Mouse (Mus musculus): Measurements from ENCODE around the gene Slc15a5. TPM values are rescaled to one million over a fixed set of nuclear protein-coding genes. Genes with fewer than 3 reads are reported as not detected.
A peak's percentile ranks its signal among the peaks of the same experiment; 100 is the strongest.

Slc15a5 gene
- polyA plus RNA-seq, 1 experiment from 2014 or later = not detected

DNA sequence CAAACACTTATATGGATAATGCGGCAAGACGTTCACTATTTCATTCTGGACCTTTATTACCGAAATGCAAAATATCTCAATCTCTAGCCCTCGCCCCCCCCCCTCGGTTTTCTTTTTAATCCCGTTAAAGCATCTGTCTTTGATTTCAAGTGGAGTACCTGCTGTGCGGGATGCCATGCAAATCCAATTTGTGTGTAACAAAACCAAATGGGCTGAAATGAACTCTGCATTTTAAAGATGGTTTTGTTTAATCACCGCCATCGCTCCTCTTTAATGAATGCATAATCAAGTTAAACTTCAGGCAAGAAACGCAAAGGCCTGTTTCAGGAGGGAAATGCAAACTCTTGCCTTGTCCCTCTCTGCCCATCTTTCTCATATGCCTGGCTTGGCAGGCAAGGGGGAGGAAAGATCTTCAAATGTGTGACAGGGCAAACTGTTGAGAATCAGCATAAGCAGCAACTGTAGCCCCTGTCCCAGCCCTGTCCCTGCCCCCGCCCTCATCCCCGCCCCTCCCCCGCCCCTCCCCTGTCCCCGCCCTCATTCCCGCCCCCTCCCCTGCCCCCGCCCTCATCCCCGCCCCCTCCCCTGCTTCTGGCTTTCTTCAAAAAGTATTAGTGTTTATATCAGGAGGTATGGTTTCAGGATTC is 122.8 kb downstream of the Slc15a5 start:
- no peak overlapping the region for H3K4me2 ChIP-seq (ENCODE audit: low read depth, low read length)
- WGBS = 53% methylated on average over 15 of the region's 17 CpGs
- H3K4me3 ChIP-seq (ENCODE audit: low read length) = no peak overlapping the region
- H3K27me3 ChIP-seq (replicated peaks; ENCODE audit: control insufficient read depth, insufficient read depth, low read length) = no peaks in the 10 kb centered on the region
- no peak for ATAC-seq
- H3K9me3 ChIP-seq (ENCODE audit: control insufficient read depth, low read length) = no peaks in the 10 kb centered on the region
- H3K9ac ChIP-seq (ENCODE audit: low read depth, low read length) = no peak overlapping the region
- no peaks in the 10 kb centered on the region for H3K4me1 ChIP-seq (ENCODE audit: control insufficient read depth, insufficient read depth, low read length)
- no peak overlapping the region for H3K27ac ChIP-seq (ENCODE audit: low read length)
- H3K36me3 ChIP-seq (ENCODE audit: control insufficient read depth, insufficient read depth, low read length) = no peaks in the 10 kb centered on the region

GRCm38 (mm10) chr6:137946520-137946919 is 133.2 kb downstream of the Slc15a5 start:
- WGBS = 77% methylated on average over 10 of the region's 10 CpGs
- Histone ChIP-seq H3K4me2 (ENCODE audit: low read depth, low read length) (no peak overlapping the region), H3K27ac (ENCODE audit: low read length) (no peak overlapping the region), H3K9ac (ENCODE audit: low read depth, low read length) (no peak overlapping the region), H3K4me1 (ENCODE audit: control insufficient read depth, insufficient read depth, low read length) (no peaks in the 10 kb centered on the region), H3K36me3 (ENCODE audit: control insufficient read depth, insufficient read depth, low read length) (no peaks in the 10 kb centered on the region), H3K9me3 (ENCODE audit: control insufficient read depth, low read length) (no peaks in the 10 kb centered on the region), H3K27me3 (replicated peaks; ENCODE audit: control insufficient read depth, insufficient read depth, low read length) (no peaks in the 10 kb centered on the region), H3K4me3 (ENCODE audit: low read length) (no peak overlapping the region)
- no peak for ATAC-seq

GRCm38 (mm10) chr6:137940374-137941218 is 139.1 kb downstream of the Slc15a5 start:
- 0 out of 2 replicates have a peak, but pooled peaks have one; percentile 40 for ATAC-seq
- Histone ChIP-seq H3K9ac (ENCODE audit: low read depth, low read length) (no peak overlapping the region), H3K9me3 (ENCODE audit: control insufficient read depth, low read length) (no peaks in the 10 kb centered on the region), H3K36me3 (ENCODE audit: control insufficient read depth, insufficient read depth, low read length) (no peaks in the 10 kb centered on the region), H3K27me3 (replicated peaks; ENCODE audit: control insufficient read depth, insufficient read depth, low read length) (no peaks in the 10 kb centered on the region), H3K4me1 (ENCODE audit: control insufficient read depth, insufficient read depth, low read length) (no peaks in the 10 kb centered on the region), H3K4me2 (ENCODE audit: low read depth, low read length) (no peak overlapping the region), H3K4me3 (ENCODE audit: low read length) (no peak overlapping the region), H3K27ac (ENCODE audit: low read length) (no peak overlapping the region)
- 49% methylated on average over 12 of the region's 12 CpGs for WGBS

DNA sequence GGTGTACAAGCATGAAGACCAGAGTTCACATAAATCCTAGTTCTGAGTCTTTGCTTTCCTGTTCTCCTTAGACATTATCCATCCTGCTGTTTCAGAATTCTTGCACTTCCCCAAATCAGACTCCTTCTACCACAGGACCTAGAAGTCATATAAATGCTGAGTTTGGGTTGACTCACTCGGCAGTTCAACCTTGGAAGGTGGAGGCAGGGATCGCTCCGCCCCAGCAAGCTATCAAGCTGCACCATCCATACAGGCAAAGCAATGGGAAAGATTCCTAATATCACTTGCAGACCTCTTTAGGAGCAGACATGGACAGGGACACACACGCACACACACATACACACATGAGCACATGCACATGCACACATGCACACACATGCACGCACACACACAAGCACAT is 142.2 kb downstream of the Slc15a5 start:
- Histone ChIP-seq H3K27ac (ENCODE audit: low read length) (no peak overlapping the region), H3K4me2 (ENCODE audit: low read depth, low read length) (no peak overlapping the region), H3K4me3 (ENCODE audit: low read length) (no peak overlapping the region), H3K9me3 (ENCODE audit: control insufficient read depth, low read length) (no peaks in the 10 kb centered on the region), H3K4me1 (ENCODE audit: control insufficient read depth, insufficient read depth, low read length) (peaks cover 5% of the 10 kb centered on the region; the same call in 1 of the 2 replicates), H3K27me3 (replicated peaks; ENCODE audit: control insufficient read depth, insufficient read depth, low read length) (no peaks in the 10 kb centered on the region), H3K36me3 (ENCODE audit: control insufficient read depth, insufficient read depth, low read length) (no peaks in the 10 kb centered on the region), H3K9ac (ENCODE audit: low read depth, low read length) (no peak overlapping the region)
- ATAC-seq = no peak
- 89% methylated on average over 5 of the region's 5 CpGs for WGBS

DNA sequence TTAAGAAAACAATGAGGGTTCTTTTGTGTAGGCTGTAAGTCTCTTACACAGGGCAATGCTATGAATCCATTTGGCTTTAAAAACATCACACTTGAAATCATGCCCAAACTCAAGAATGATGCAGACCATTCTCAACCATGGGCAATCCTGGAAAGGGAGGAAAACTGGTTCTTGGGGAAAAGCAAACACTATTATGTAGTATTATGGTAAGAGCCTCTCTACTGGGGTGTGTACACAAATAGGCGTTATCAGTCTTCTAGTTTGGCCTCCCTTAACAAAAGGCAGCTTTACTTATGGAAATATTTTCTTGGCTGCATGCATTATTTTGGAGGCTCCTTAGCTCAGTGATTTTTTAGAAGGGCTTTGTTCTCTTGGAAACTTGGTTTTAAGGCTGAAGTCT is 143.4 kb downstream of the Slc15a5 start:
- Histone ChIP-seq H3K36me3 (ENCODE audit: control insufficient read depth, insufficient read depth, low read length) (no peaks in the 10 kb centered on the region), H3K27me3 (replicated peaks; ENCODE audit: control insufficient read depth, insufficient read depth, low read length) (no peaks in the 10 kb centered on the region), H3K9me3 (ENCODE audit: control insufficient read depth, low read length) (no peaks in the 10 kb centered on the region), H3K4me2 (ENCODE audit: low read depth, low read length) (no peak overlapping the region), H3K4me1 (ENCODE audit: control insufficient read depth, insufficient read depth, low read length) (peaks cover 5% of the 10 kb centered on the region; the same call in 1 of the 2 replicates), H3K9ac (ENCODE audit: low read depth, low read length) (no peak overlapping the region), H3K4me3 (ENCODE audit: low read length) (no peak overlapping the region), H3K27ac (ENCODE audit: low read length) (no peak overlapping the region)
- ATAC-seq = no peak
- WGBS = 73% methylated on average over 1 of the region's 1 CpGs

DNA sequence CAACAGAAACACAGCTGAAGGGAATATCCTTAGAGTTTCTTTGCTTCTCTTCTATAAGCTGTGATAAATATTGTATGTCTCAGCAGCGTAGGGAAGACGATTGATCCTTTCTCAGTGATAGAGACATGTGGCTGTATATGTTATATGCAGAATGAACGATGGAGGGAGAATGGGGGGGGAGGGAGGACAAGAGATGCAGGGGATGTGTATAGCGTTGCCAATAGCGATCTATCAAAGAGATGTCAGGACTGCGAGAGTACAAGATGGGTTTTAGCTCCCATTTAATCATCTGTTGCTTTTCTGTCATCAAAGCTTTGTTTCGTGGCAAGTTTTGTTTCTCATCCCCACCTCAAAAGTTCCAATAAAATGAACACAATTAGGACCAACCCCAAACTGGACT is 143.9 kb downstream of the Slc15a5 start:
- Histone ChIP-seq H3K9me3 (ENCODE audit: control insufficient read depth, low read length) (no peaks in the 10 kb centered on the region), H3K27ac (ENCODE audit: low read length) (no peak overlapping the region), H3K4me3 (ENCODE audit: low read length) (no peak overlapping the region), H3K4me2 (ENCODE audit: low read depth, low read length) (no peak overlapping the region), H3K4me1 (ENCODE audit: control insufficient read depth, insufficient read depth, low read length) (peaks cover 5% of the 10 kb centered on the region; the same call in 1 of the 2 replicates), H3K36me3 (ENCODE audit: control insufficient read depth, insufficient read depth, low read length) (no peaks in the 10 kb centered on the region), H3K27me3 (replicated peaks; ENCODE audit: control insufficient read depth, insufficient read depth, low read length) (no peaks in the 10 kb centered on the region), H3K9ac (ENCODE audit: low read depth, low read length) (no peak overlapping the region)
- ATAC-seq = no peak
- WGBS = 74% methylated on average over 7 of the region's 7 CpGs

- Histone ChIP-seq H3K27ac (ENCODE audit: low read length) (no peak overlapping the region), H3K9me3 (ENCODE audit: control insufficient read depth, low read length) (no peaks in the 10 kb centered on the region), H3K9ac (ENCODE audit: low read depth, low read length) (no peak overlapping the region), H3K4me2 (ENCODE audit: low read depth, low read length) (no peak overlapping the region), H3K4me3 (ENCODE audit: low read length) (no peak overlapping the region), H3K27me3 (replicated peaks; ENCODE audit: control insufficient read depth, insufficient read depth, low read length) (no peaks in the 10 kb centered on the region), H3K4me1 (ENCODE audit: control insufficient read depth, insufficient read depth, low read length) (peaks cover 5% of the 10 kb centered on the region; the same call in 1 of the 2 replicates), H3K36me3 (ENCODE audit: control insufficient read depth, insufficient read depth, low read length) (no peaks in the 10 kb centered on the region)
- WGBS = 43% methylated on average over 8 of the region's 8 CpGs
- ATAC-seq = no peak
Measured at GRCm38 (mm10) chr6:137935341-137935740, 144.4 kb downstream of the Slc15a5 start.

DNA sequence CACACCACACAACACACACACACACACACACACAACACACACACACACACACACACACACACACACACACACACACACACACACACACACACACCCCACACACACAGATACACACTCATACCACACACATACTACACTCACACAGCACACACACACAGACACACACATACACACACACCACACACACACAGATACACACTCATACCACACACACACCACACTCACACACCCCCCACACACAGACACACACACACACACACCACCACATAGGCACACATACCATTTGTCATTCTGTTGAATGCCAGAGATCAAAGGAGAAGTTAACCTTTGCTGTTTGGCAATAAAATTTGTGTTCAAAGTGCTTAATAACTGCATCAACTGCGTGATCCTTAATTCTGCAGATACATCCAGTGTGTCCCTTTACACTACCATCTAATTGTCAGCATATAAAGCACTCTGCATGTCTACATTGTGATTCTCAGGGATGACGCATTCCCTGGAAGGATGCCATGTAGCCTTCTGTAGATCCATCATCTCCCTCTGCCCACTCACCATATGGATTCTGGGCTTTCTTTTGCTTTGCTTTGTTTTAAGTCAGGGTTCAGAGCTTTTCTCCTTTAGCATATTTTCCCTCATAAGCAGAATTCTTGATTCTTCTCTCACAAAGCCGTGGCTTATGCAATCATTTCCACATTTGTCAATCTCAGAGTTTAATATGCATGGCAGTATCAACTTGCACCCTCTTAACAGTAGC is 145.0 kb downstream of the Slc15a5 start:
- no peak overlapping the region for H3K9ac ChIP-seq (ENCODE audit: low read depth, low read length)
- no peak overlapping the region for H3K27ac ChIP-seq (ENCODE audit: low read length)
- ATAC-seq = no peak
- 43% methylated on average over 3 of the region's 3 CpGs for WGBS
- H3K4me1 ChIP-seq (ENCODE audit: control insufficient read depth, insufficient read depth, low read length) = peaks cover 5% of the 10 kb centered on the region; the same call in 1 of the 2 replicates
- H3K4me3 ChIP-seq (ENCODE audit: low read length) = no peak overlapping the region
- no peaks in the 10 kb centered on the region for H3K36me3 ChIP-seq (ENCODE audit: control insufficient read depth, insufficient read depth, low read length)
- H3K27me3 ChIP-seq (replicated peaks; ENCODE audit: control insufficient read depth, insufficient read depth, low read length) = no peaks in the 10 kb centered on the region
- H3K4me2 ChIP-seq (ENCODE audit: low read depth, low read length) = no peak overlapping the region
- no peaks in the 10 kb centered on the region for H3K9me3 ChIP-seq (ENCODE audit: control insufficient read depth, low read length)

All from intestine, embryonic 16.5 days (tissue).